Mouse (Mus musculus) lung, adult 2 months (tissue): ENCODE results near the gene Cd80.

Source experiments
- CTCF ChIP-seq: fragments of 200-500 bp; IDR thresholded peaks from 2 replicates; pipeline ENCODE4 v1.5.1; 2011; ENCODE audit warnings: mild to moderate bottlenecking, low read length, control low read depth; ENCODE audit not compliant: insufficient read depth
- POLR2A ChIP-seq: fragments of 200-500 bp; IDR thresholded peaks from 2 replicates; pipeline ENCODE4 v1.6.1; 2011; ENCODE audit warnings: low read depth, mild to moderate bottlenecking, control low read depth, low read length, borderline replicate concordance; ENCODE audit errors: extremely low read depth

GRCm38 (mm10) chr16:38474677-38475286 is 19.4 kb downstream of the Cd80 start:
- TF ChIP-seq POLR2A (no peak), CTCF (no peak)
